Mouse (Mus musculus) heart, postnatal 0 days (tissue): ENCODE results near the gene Gtf2ird2.

ENCODE experiments used
- CTCF ChIP-seq: IDR thresholded peaks from 2 replicates; pipeline ENCODE4 v1.5.1; 2016; ENCODE audit warnings: antibody characterized with exemption, control low read depth, low read depth
- EP300 ChIP-seq: IDR thresholded peaks from 2 replicates; pipeline ENCODE4 v1.6.1; 2016; ENCODE audit warnings: antibody characterized with exemption, low read depth

- TF ChIP-seq CTCF (no peak), EP300 (no peak)
Measured at GRCm38 (mm10) chr5:134243661-134244436, 60.0 kb downstream of the Gtf2ird2 start.
